Mouse (Mus musculus): ENCODE data around the gene Smc4. TPM values are rescaled to one million over a fixed set of nuclear protein-coding genes. Genes with fewer than 3 reads are reported as not detected.

Gene Smc4
- polyA plus RNA-seq, 1 experiment from 2014 or later, result 141 TPM

GRCm38 (mm10) chr3:69020764-69021163 lies 16.2 kb downstream of the Smc4 start:
- H3K4me1 ChIP-seq, result no peaks in the 10 kb centered on the region
- no peak overlapping the region for H3K4me3 ChIP-seq
- no peaks in the 10 kb centered on the region for H3K27me3 ChIP-seq
- no peak overlapping the region for H3K4me2 ChIP-seq
- H3K9me3 ChIP-seq, result no peaks in the 10 kb centered on the region
- no peak overlapping the region for H3K27ac ChIP-seq
- peaks cover 41% of the 10 kb centered on the region for H3K36me3 ChIP-seq
- H3K9ac ChIP-seq, result no peak overlapping the region
- ATAC-seq (ENCODE audit: insufficient number of reproducible peaks, low FRiP score, low TSS enrichment, low read depth), result no peak

- Histone ChIP-seq H3K36me3 (peaks cover 55% of the 10 kb centered on the region), H3K9me3 (no peaks in the 10 kb centered on the region), H3K27me3 (no peaks in the 10 kb centered on the region), H3K27ac (no peak overlapping the region), H3K9ac (no peak overlapping the region), H3K4me2 (no peak overlapping the region), H3K4me3 (no peak overlapping the region), H3K4me1 (no peaks in the 10 kb centered on the region)
- ATAC-seq (ENCODE audit: insufficient number of reproducible peaks, low FRiP score, low TSS enrichment, low read depth), result no peak
- WGBS, result 97% methylated on average over 1 of the region's 1 CpGs
Observed at GRCm38 (mm10) chr3:69026133-69026783, 21.7 kb downstream of the Smc4 start.

- Histone ChIP-seq H3K27me3 (no peaks in the 10 kb centered on the region), H3K9ac (no peak overlapping the region), H3K36me3 (peaks cover 8% of the 10 kb centered on the region; the same call in 1 of the 2 replicates), H3K9me3 (no peaks in the 10 kb centered on the region), H3K4me3 (no peak overlapping the region), H3K4me2 (no peak overlapping the region), H3K27ac (no peak overlapping the region), H3K4me1 (0 out of 2 replicates have a peak, but pooled peaks cover 2% of the 10 kb centered on the region)
- 80% methylated on average over 2 of the region's 2 CpGs for WGBS
- ATAC-seq (ENCODE audit: insufficient number of reproducible peaks, low FRiP score, low TSS enrichment, low read depth), result no peak
Observed at GRCm38 (mm10) chr3:69040105-69040504, 35.6 kb downstream of the Smc4 start.

GRCm38 (mm10) chr3:69041298-69041697 lies 36.8 kb downstream of the Smc4 start:
- no peaks in the 10 kb centered on the region for H3K9me3 ChIP-seq
- H3K9ac ChIP-seq, result no peak overlapping the region
- 73% methylated on average over 5 of the region's 5 CpGs for WGBS
- H3K4me1 ChIP-seq, result peaks cover 8% of the 10 kb centered on the region
- H3K27ac ChIP-seq, result no peak overlapping the region
- H3K4me3 ChIP-seq, result no peak overlapping the region
- peaks cover 3% of the 10 kb centered on the region; the same call in 1 of the 2 replicates for H3K36me3 ChIP-seq
- no peaks in the 10 kb centered on the region for H3K27me3 ChIP-seq
- no peak overlapping the region for H3K4me2 ChIP-seq
- no peak for ATAC-seq (ENCODE audit: insufficient number of reproducible peaks, low FRiP score, low TSS enrichment, low read depth)

- ATAC-seq (ENCODE audit: insufficient number of reproducible peaks, low FRiP score, low TSS enrichment, low read depth), result peak; percentile 45
- H3K4me3 ChIP-seq, result peak overlapping the region; percentile 87
- peak overlapping the region; percentile 88 for H3K27ac ChIP-seq
- no peaks in the 10 kb centered on the region for H3K27me3 ChIP-seq
- peak overlapping the region; percentile 84 for H3K4me2 ChIP-seq
- H3K9ac ChIP-seq, result peak overlapping the region; percentile 76
- WGBS, result under 1% methylated on average over 36 of the region's 42 CpGs
- peaks cover 8% of the 10 kb centered on the region for H3K4me1 ChIP-seq
- H3K36me3 ChIP-seq, result no peaks in the 10 kb centered on the region
- H3K9me3 ChIP-seq, result no peaks in the 10 kb centered on the region
Observed at GRCm38 (mm10) chr3:69044167-69044591, 39.6 kb downstream of the Smc4 start.

GRCm38 (mm10) chr3:69044645-69045399 lies 40.3 kb downstream of the Smc4 start, which contains the start of gene Trim59:
Gene Trim59 (minus strand): TSS chr3:69044755.
- Histone ChIP-seq H3K27ac (peak within 1 kb of the TSS; percentile 88), H3K4me3 (peak within 1 kb of the TSS; percentile 87), H3K27me3 (no peaks in the 10 kb centered on the region), H3K4me1 (peaks cover 8% of the 10 kb centered on the region), H3K9me3 (no peaks in the 10 kb centered on the region), H3K36me3 (no peaks in the 10 kb centered on the region), H3K9ac (peak within 1 kb of the TSS; percentile 76), H3K4me2 (peak within 1 kb of the TSS; percentile 84)
- WGBS, result under 1% methylated on average over 71 of the region's 80 CpGs
- ATAC-seq (ENCODE audit: insufficient number of reproducible peaks, low FRiP score, low TSS enrichment, low read depth), result peak; percentile 92

- Histone ChIP-seq H3K4me2 (peak overlapping the region; percentile 84), H3K9ac (peak overlapping the region; percentile 61), H3K36me3 (no peaks in the 10 kb centered on the region), H3K4me1 (peaks cover 8% of the 10 kb centered on the region), H3K9me3 (no peaks in the 10 kb centered on the region), H3K27me3 (no peaks in the 10 kb centered on the region), H3K4me3 (peak overlapping the region; percentile 87), H3K27ac (peak overlapping the region; percentile 88)
- 2% methylated on average over 9 of the region's 9 CpGs for WGBS
- ATAC-seq (ENCODE audit: insufficient number of reproducible peaks, low FRiP score, low TSS enrichment, low read depth), result no peak
Observed at GRCm38 (mm10) chr3:69045400-69045703, 40.8 kb downstream of the Smc4 start.

- 25% methylated on average over 13 of the region's 13 CpGs for WGBS
- no peaks in the 10 kb centered on the region for H3K9me3 ChIP-seq
- no peak overlapping the region for H3K9ac ChIP-seq
- no peak overlapping the region for H3K27ac ChIP-seq
- no peak for ATAC-seq (ENCODE audit: insufficient number of reproducible peaks, low FRiP score, low TSS enrichment, low read depth)
- H3K4me1 ChIP-seq, result peaks cover 8% of the 10 kb centered on the region
- no peaks in the 10 kb centered on the region for H3K27me3 ChIP-seq
- H3K36me3 ChIP-seq, result no peaks in the 10 kb centered on the region
- H3K4me2 ChIP-seq, result peak overlapping the region; percentile 84
- H3K4me3 ChIP-seq, result peak overlapping the region; percentile 87
Observed at GRCm38 (mm10) chr3:69045750-69046149, 41.2 kb downstream of the Smc4 start.

- H3K9me3 ChIP-seq, result no peaks in the 10 kb centered on the region
- H3K27ac ChIP-seq, result no peak overlapping the region
- no peak overlapping the region for H3K4me2 ChIP-seq
- peaks cover 8% of the 10 kb centered on the region for H3K4me1 ChIP-seq
- ATAC-seq (ENCODE audit: insufficient number of reproducible peaks, low FRiP score, low TSS enrichment, low read depth), result no peak
- no peaks in the 10 kb centered on the region for H3K36me3 ChIP-seq
- H3K27me3 ChIP-seq, result no peaks in the 10 kb centered on the region
- H3K9ac ChIP-seq, result no peak overlapping the region
- WGBS, result 56% methylated on average over 4 of the region's 4 CpGs
- H3K4me3 ChIP-seq, result no peak overlapping the region
Observed at GRCm38 (mm10) chr3:69046509-69046908, 42.0 kb downstream of the Smc4 start.

GRCm38 (mm10) chr3:69047684-69048083 lies 43.1 kb downstream of the Smc4 start:
- H3K4me2 ChIP-seq, result no peak overlapping the region
- no peaks in the 10 kb centered on the region for H3K36me3 ChIP-seq
- H3K27ac ChIP-seq, result no peak overlapping the region
- ATAC-seq (ENCODE audit: insufficient number of reproducible peaks, low FRiP score, low TSS enrichment, low read depth), result no peak
- no peak overlapping the region for H3K4me3 ChIP-seq
- WGBS, result 72% methylated on average over 4 of the region's 4 CpGs
- peaks cover 8% of the 10 kb centered on the region for H3K4me1 ChIP-seq
- H3K9me3 ChIP-seq, result no peaks in the 10 kb centered on the region
- H3K27me3 ChIP-seq, result no peaks in the 10 kb centered on the region
- H3K9ac ChIP-seq, result no peak overlapping the region

- Histone ChIP-seq H3K4me2 (no peak overlapping the region), H3K4me3 (no peak overlapping the region), H3K9me3 (no peaks in the 10 kb centered on the region), H3K36me3 (no peaks in the 10 kb centered on the region), H3K27ac (no peak overlapping the region), H3K9ac (no peak overlapping the region), H3K4me1 (peaks cover 6% of the 10 kb centered on the region), H3K27me3 (no peaks in the 10 kb centered on the region)
- no peak for ATAC-seq (ENCODE audit: insufficient number of reproducible peaks, low FRiP score, low TSS enrichment, low read depth)
- WGBS, result 82% methylated on average over 6 of the region's 6 CpGs
Observed at GRCm38 (mm10) chr3:69049011-69049410, 44.5 kb downstream of the Smc4 start.

GRCm38 (mm10) chr3:69051894-69052293 lies 47.4 kb downstream of the Smc4 start:
- Histone ChIP-seq H3K9ac (no peak overlapping the region), H3K9me3 (no peaks in the 10 kb centered on the region), H3K4me2 (no peak overlapping the region), H3K27ac (no peak overlapping the region), H3K4me1 (no peaks in the 10 kb centered on the region), H3K27me3 (no peaks in the 10 kb centered on the region), H3K4me3 (no peak overlapping the region), H3K36me3 (no peaks in the 10 kb centered on the region)
- no peak for ATAC-seq (ENCODE audit: insufficient number of reproducible peaks, low FRiP score, low TSS enrichment, low read depth)
- WGBS, result 79% methylated on average over 11 of the region's 11 CpGs

Data from limb, embryonic 15.5 days (tissue).